Mouse (Mus musculus): Measurements from ENCODE around the gene Uox.

- TF ChIP-seq CTCF (IDR thresholded peaks at IDR 0.05; ENCODE audit: extremely low read depth, insufficient read depth, insufficient read length, insufficient replicate concordance) (peak; percentile 48; the same call in 1 of the 2 replicates), POLR2A (IDR thresholded peaks at IDR 0.05; ENCODE audit: low read depth, low read length) (no peak)
Observed at GRCm38 (mm10) chr3:146564268-146565064, 5.8 kb upstream of the Uox start.
